Mouse (Mus musculus): ENCODE data around the gene Prima1. TPM values are rescaled to one million over a fixed set of nuclear protein-coding genes. Genes with fewer than 3 reads are reported as not detected.

The Prima1 gene
- total RNA-seq, 2 experiments from 2014 or later = 1.3 to 3.0 TPM

- no peak for DNase-seq (ENCODE audit: extremely low spot score in 1 of 2, low spot score in 2 of 2)
- intact Hi-C loops (cut with DNase I) = no loop called here
Measured at GRCm38 (mm10) chr12:103235856-103236255, 6.1 kb downstream of the Prima1 start.

- intact Hi-C loops (cut with DNase I) = no loop called here
Measured at GRCm38 (mm10) chr12:103235251-103235650, 6.7 kb downstream of the Prima1 start.

GRCm38 (mm10) chr12:103229058-103229457, 12.9 kb downstream of the Prima1 start:
- no peak for DNase-seq (ENCODE audit: extremely low spot score in 1 of 2, low spot score in 2 of 2)
- intact Hi-C loops (cut with DNase I) = no loop called here

More at GRCm38 (mm10) chr12:103235251-103235650, 6.7 kb downstream of the Prima1 start:
- no peak for DNase-seq (ENCODE audit: extremely low spot score in 1 of 2, low spot score in 2 of 2)

GRCm38 (mm10) chr12:103226121-103226520, 15.8 kb downstream of the Prima1 start:
- intact Hi-C loops (cut with DNase I) = no loop called here
- DNase-seq (ENCODE audit: extremely low spot score in 1 of 2, low spot score in 2 of 2) = no peak

- DNase-seq (ENCODE audit: extremely low spot score in 1 of 2, low spot score in 2 of 2) = no peak
- intact Hi-C loops (cut with DNase I) = no loop called here
Measured at GRCm38 (mm10) chr12:103223671-103224070, 18.3 kb downstream of the Prima1 start.

GRCm38 (mm10) chr12:103215877-103216610, 25.9 kb downstream of the Prima1 start:
- intact Hi-C loops (cut with DNase I) = no loop called here
- no peak for DNase-seq (ENCODE audit: extremely low spot score in 1 of 2, low spot score in 2 of 2)

- DNase-seq (ENCODE audit: extremely low spot score in 1 of 2, low spot score in 2 of 2) = no peak
- intact Hi-C loops (cut with DNase I) = no loop called here
Measured at GRCm38 (mm10) chr12:103214797-103215196, 27.2 kb downstream of the Prima1 start.

GRCm38 (mm10) chr12:103214270-103214669, 27.7 kb downstream of the Prima1 start:
- peak in 1 of 2 experiments; percentile 23 for DNase-seq (ENCODE audit: extremely low spot score in 1 of 2, low spot score in 2 of 2)
- intact Hi-C loops (cut with DNase I) = no loop called here

- intact Hi-C loops (cut with DNase I) = no loop called here
Measured at GRCm38 (mm10) chr12:103213591-103213990, 28.4 kb downstream of the Prima1 start.

GRCm38 (mm10) chr12:103211078-103211477, 30.9 kb downstream of the Prima1 start:
- DNase-seq (ENCODE audit: extremely low spot score in 1 of 2, low spot score in 2 of 2) = no peak
- intact Hi-C loops (cut with DNase I) = no loop called here

More at GRCm38 (mm10) chr12:103213591-103213990, 28.4 kb downstream of the Prima1 start:
- no peak for DNase-seq (ENCODE audit: extremely low spot score in 1 of 2, low spot score in 2 of 2)

- DNase-seq (ENCODE audit: extremely low spot score in 1 of 2, low spot score in 2 of 2) = no peak
- intact Hi-C loops (cut with DNase I) = no loop called here
Measured at GRCm38 (mm10) chr12:103209581-103209980, 32.4 kb downstream of the Prima1 start.

- intact Hi-C loops (cut with DNase I) = no loop called here
- DNase-seq (ENCODE audit: extremely low spot score in 1 of 2, low spot score in 2 of 2) = no peak
Measured at GRCm38 (mm10) chr12:103205561-103205960, 36.4 kb downstream of the Prima1 start.

GRCm38 (mm10) chr12:103202592-103203544, 39.1 kb downstream of the Prima1 start:
- intact Hi-C loops (cut with DNase I) = no loop called here
- peak in 1 of 2 experiments; percentile 54 for DNase-seq (ENCODE audit: extremely low spot score in 1 of 2, low spot score in 2 of 2)

- DNase-seq (ENCODE audit: extremely low spot score in 1 of 2, low spot score in 2 of 2) = no peak
- intact Hi-C loops (cut with DNase I) = no loop called here
Measured at GRCm38 (mm10) chr12:103192996-103193395, 49.0 kb downstream of the Prima1 start.

GRCm38 (mm10) chr12:103189771-103190170, 52.2 kb downstream of the Prima1 start:
- intact Hi-C loops (cut with DNase I) = no loop called here
- peak; percentile 56 to 59 for DNase-seq (ENCODE audit: extremely low spot score in 1 of 2, low spot score in 2 of 2)

GRCm38 (mm10) chr12:103188223-103188622, 53.7 kb downstream of the Prima1 start:
- intact Hi-C loops (cut with DNase I) = no loop called here

GRCm38 (mm10) chr12:103187020-103187419, 54.9 kb downstream of the Prima1 start:
- no peak for DNase-seq (ENCODE audit: extremely low spot score in 1 of 2, low spot score in 2 of 2)
- intact Hi-C loops (cut with DNase I) = no loop called here

More at GRCm38 (mm10) chr12:103188223-103188622, 53.7 kb downstream of the Prima1 start:
- DNase-seq (ENCODE audit: extremely low spot score in 1 of 2, low spot score in 2 of 2) = no peak

GRCm38 (mm10) chr12:103183057-103183456, 58.9 kb downstream of the Prima1 start:
- intact Hi-C loops (cut with DNase I) = no loop called here
- no peak for DNase-seq (ENCODE audit: extremely low spot score in 1 of 2, low spot score in 2 of 2)

- no peak for DNase-seq (ENCODE audit: extremely low spot score in 1 of 2, low spot score in 2 of 2)
- intact Hi-C loops (cut with DNase I) = no loop called here
Measured at GRCm38 (mm10) chr12:103168892-103169291, 73.1 kb downstream of the Prima1 start.
